Mouse (Mus musculus): ENCODE measurements around the gene Gm21969.

- no peak for TF ChIP-seq CTCF (IDR thresholded peaks at IDR 0.05; ENCODE audit: insufficient read depth, low read length)
- TF ChIP-seq POLR2A (IDR thresholded peaks at IDR 0.05; ENCODE audit: borderline replicate concordance, extremely low read depth, low read depth, low read length): no peak
Measured at GRCm38 (mm10) chr4:139650086-139650743, 47.2 kb downstream of the Gm21969 start.
